In the genomic region with DNA sequence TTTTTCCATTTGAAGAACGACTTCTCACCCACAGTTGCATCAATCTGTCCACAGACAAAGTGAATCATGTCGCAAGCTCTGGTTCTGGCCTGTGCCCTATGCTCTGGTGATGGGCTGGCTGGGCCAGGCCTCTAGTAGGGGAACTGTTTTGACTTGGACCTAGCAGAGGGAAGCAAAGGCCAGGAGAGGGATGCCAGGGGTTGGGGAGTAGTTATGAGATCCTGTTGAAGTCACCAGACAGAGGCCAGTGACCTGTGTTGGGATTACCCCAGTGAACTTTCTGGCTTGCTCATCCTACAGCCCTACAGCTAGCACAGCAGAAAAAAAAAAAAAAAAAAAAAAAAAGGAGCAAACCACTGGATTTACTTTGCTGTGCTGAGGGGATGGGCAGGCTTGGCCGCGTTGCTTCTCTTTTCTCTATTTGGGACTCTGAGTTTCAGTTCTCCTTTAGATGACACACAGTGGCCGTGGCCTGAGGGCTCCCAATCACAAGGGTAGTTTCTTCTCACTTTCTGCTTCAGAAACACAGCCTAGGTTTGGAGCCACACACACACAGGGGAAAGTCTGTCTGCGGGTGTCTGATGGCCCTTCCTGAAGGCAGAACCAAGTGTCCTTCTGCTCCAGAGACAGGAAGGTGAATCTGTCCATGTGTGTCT, we compare ENCODE assay signal across 11 mouse cellular contexts.
A peak's percentile ranks its signal among the peaks of the same experiment; 100 is the strongest.
DNase-seq lines count a peak whose midpoint lies in the region; ATAC-seq and TF ChIP-seq lines count a peak whose summit lies in the region.
"Had no signal": no experiment of that assay in that cellular context is flagged by ENCODE, and none has a peak within 500 bp of the region (broad histone marks: within the 10 kb centered on the region; RNA-seq: fewer than 3 reads in every experiment).

No protein-coding gene starts in this region.

- H3K9me3 ChIP-seq in intestine, postnatal 0 days (ENCODE audit: control insufficient read depth) = no peaks in the 10 kb centered on the region
- H3K9me3 ChIP-seq: limb, embryonic 15.5 days had no signal

- H3K4me2 ChIP-seq in intestine, postnatal 0 days (replicated peaks; ENCODE audit: low read depth) = no peak overlapping the region
- H3K4me2 ChIP-seq: hindbrain, embryonic 14.5 days; limb, embryonic 15.5 days had no signal

- no peaks in the 10 kb centered on the region for H3K4me1 ChIP-seq in intestine, postnatal 0 days (replicated peaks; ENCODE audit: control insufficient read depth, insufficient read depth, low read length)
- H3K4me1 ChIP-seq: limb, embryonic 15.5 days had no signal

- no peaks in the 10 kb centered on the region for H3K27me3 ChIP-seq in intestine, postnatal 0 days (replicated peaks; ENCODE audit: control insufficient read depth, insufficient read depth, low read length)

- WGBS in intestine, postnatal 0 days = 79% methylated on average over 6 of the region's 6 CpGs

- TF ChIP-seq CTCF in intestine, postnatal 0 days (IDR thresholded peaks at IDR 0.05; ENCODE audit: low read depth) = no peak

- H3K4me3 ChIP-seq in intestine, postnatal 0 days (ENCODE audit: low read depth, low read length) = no peak overlapping the region
- H3K4me3 ChIP-seq: limb, embryonic 15.5 days had no signal

- ATAC-seq in intestine, postnatal 0 days = no peak

- H3K9ac ChIP-seq in intestine, postnatal 0 days (ENCODE audit: low read depth, low read length) = no peak overlapping the region
- H3K9ac ChIP-seq: hindbrain, embryonic 14.5 days; limb, embryonic 15.5 days had no signal

- peak; percentile 60 for DNase-seq in adrenal gland, adult 2 months
- DNase-seq in adrenal gland, postnatal 4 days (ENCODE audit: low spot score in 2 of 2) = no peak
- DNase-seq in ovary, adult 18-20 months (ENCODE audit: low spot score) = peak; percentile 20
- no peak for DNase-seq in ovary, postnatal 10 days (ENCODE audit: low spot score)
- DNase-seq in lung, postnatal 36 days = peak; percentile 67
- no peak for DNase-seq in yolk sac, embryonic 10.5 days (ENCODE audit: low spot score)
- no peak for DNase-seq in thymus, postnatal 36 days
- DNase-seq: cerebellum, adult 11-12 months had no signal

- H3K36me3 ChIP-seq in intestine, postnatal 0 days (ENCODE audit: control insufficient read depth, insufficient read depth) = no peaks in the 10 kb centered on the region
- H3K36me3 ChIP-seq: limb, embryonic 15.5 days had no signal

- no peak overlapping the region for H3K27ac ChIP-seq in intestine, postnatal 0 days (ENCODE audit: low read depth, low read length)
- H3K27ac ChIP-seq: hindbrain, embryonic 14.5 days; limb, embryonic 15.5 days had no signal

Comparison
In these comparisons a context has a peak if more than half of its experiments do, and no peak if none do; other contexts are left out.
1. DNase-seq: peak in adrenal gland, adult 2 months (single experiment), ovary, adult 18-20 months (single experiment) and lung, postnatal 36 days (single experiment); none in adrenal gland, postnatal 4 days (0 of 2), ovary, postnatal 10 days (single experiment), yolk sac, embryonic 10.5 days (single experiment) and thymus, postnatal 36 days (0 of 2).